7 mouse cellular contexts compared by ENCODE assay signal in genomic region chr1:180641137-180641517, GRCm38 (mm10). TPM values are rescaled to one million over a fixed set of nuclear protein-coding genes. Genes with fewer than 3 reads are reported as not detected.
DNase-seq lines count a peak whose midpoint lies in the region; ATAC-seq and TF ChIP-seq lines count a peak whose summit lies in the region.

Lin9 (plus strand) TSS chr1:180641150.

- peak within 1 kb of the TSS; percentile 97 for H3K4me2 ChIP-seq in intestine, postnatal 0 days (replicated peaks; ENCODE audit: low read depth)
- H3K4me2 ChIP-seq in midbrain, embryonic 12.5 days (replicated peaks), result peak within 1 kb of the TSS; percentile 88

- H3K4me1 ChIP-seq in intestine, postnatal 0 days (replicated peaks; ENCODE audit: control insufficient read depth, insufficient read depth, low read length), result 0 out of 2 replicates have a peak, but pooled peaks cover 6% of the 10 kb centered on the region
- peaks cover 24% of the 10 kb centered on the region for H3K4me1 ChIP-seq in midbrain, embryonic 12.5 days
- H3K4me1 ChIP-seq in small intestine, adult 2 months (ENCODE audit: control insufficient read depth, insufficient read depth, insufficient read length, low read length), result no peaks in the 10 kb centered on the region

- H3K9ac ChIP-seq in intestine, postnatal 0 days (ENCODE audit: low read depth, low read length), result peak within 1 kb of the TSS; percentile 95
- peak within 1 kb of the TSS; percentile 96 for H3K9ac ChIP-seq in midbrain, embryonic 12.5 days (replicated peaks)

- H3K27ac ChIP-seq in intestine, postnatal 0 days (ENCODE audit: low read depth, low read length), result peak within 1 kb of the TSS; percentile 73
- H3K27ac ChIP-seq in midbrain, embryonic 12.5 days (replicated peaks), result peak within 1 kb of the TSS; percentile 94
- peak within 1 kb of the TSS; percentile 44 for H3K27ac ChIP-seq in small intestine, adult 2 months (ENCODE audit: insufficient read depth, low read depth, low read length)

- no peaks in the 10 kb centered on the region for H3K9me3 ChIP-seq in intestine, postnatal 0 days (ENCODE audit: control insufficient read depth)
- H3K9me3 ChIP-seq in midbrain, embryonic 12.5 days, result no peaks in the 10 kb centered on the region

- peak within 1 kb of the TSS; percentile 97 for H3K4me3 ChIP-seq in intestine, postnatal 0 days (ENCODE audit: low read depth, low read length)
- H3K4me3 ChIP-seq in midbrain, embryonic 12.5 days, result peak within 1 kb of the TSS; percentile 97
- peak within 1 kb of the TSS; percentile 99 for H3K4me3 ChIP-seq in small intestine, adult 2 months (ENCODE audit: low read depth, low read length)

- intact Hi-C loops in left cerebral cortex, postnatal 4 days (cut with DNase I), result no loop called here

- TF ChIP-seq POLR2A in small intestine, adult 2 months (IDR thresholded peaks at IDR 0.05; ENCODE audit: low read depth, low read length), result peak; percentile 54; the same call in 1 of the 2 replicates

- ATAC-seq in intestine, postnatal 0 days, result peak; percentile 85
- peak; percentile 91 for ATAC-seq in midbrain, embryonic 12.5 days (ENCODE audit: low FRiP score, low read depth)

- TF ChIP-seq CTCF in intestine, postnatal 0 days (IDR thresholded peaks at IDR 0.05; ENCODE audit: low read depth), result no peak
- TF ChIP-seq CTCF in small intestine, adult 2 months (IDR thresholded peaks at IDR 0.05; ENCODE audit: extremely low read depth, insufficient read length, insufficient replicate concordance, low read depth, low read length), result no peak

- peak; percentile 95 for DNase-seq in adrenal gland, adult 2 months
- DNase-seq in embryo, embryonic 11.5 days (ENCODE audit: low read depth, low spot score), result peak; percentile 90
- peak; percentile 87 to 92 for DNase-seq in gastrocnemius, postnatal 4 days (ENCODE audit: low spot score in 2 of 2)
- DNase-seq in left cerebral cortex, postnatal 4 days, result peak; percentile 94

- no peaks in the 10 kb centered on the region for H3K36me3 ChIP-seq in intestine, postnatal 0 days (ENCODE audit: control insufficient read depth, insufficient read depth)
- H3K36me3 ChIP-seq in midbrain, embryonic 12.5 days, result no peaks in the 10 kb centered on the region
- no peaks in the 10 kb centered on the region for H3K36me3 ChIP-seq in small intestine, adult 2 months (ENCODE audit: control insufficient read depth, insufficient read depth, low read length)

- under 1% methylated on average over 47 of the region's 47 CpGs for WGBS in intestine, postnatal 0 days
- WGBS in midbrain, embryonic 12.5 days, result under 1% methylated on average over 36 of the region's 47 CpGs
- WGBS in small intestine, adult 2 months, result under 1% methylated on average over 46 of the region's 47 CpGs

- no peaks in the 10 kb centered on the region for H3K27me3 ChIP-seq in intestine, postnatal 0 days (replicated peaks; ENCODE audit: control insufficient read depth, insufficient read depth, low read length)
- no peaks in the 10 kb centered on the region for H3K27me3 ChIP-seq in midbrain, embryonic 12.5 days
- no peaks in the 10 kb centered on the region for H3K27me3 ChIP-seq in small intestine, adult 2 months (ENCODE audit: control insufficient read depth, insufficient read depth, low read length)

RNA-seq across cellular contexts. Expression of gene Lin9, which starts in this region (rescaled TPM):
- total RNA-seq in adrenal gland, adult 2 months (2021), result 1 to 10 TPM; 3.4 to 4.9 TPM
- polyA plus RNA-seq in adrenal gland, adult 2 months (2012; rRNA removed), result 0.88 and 1.0 TPM in 2 replicates
- total RNA-seq in gastrocnemius, postnatal 4 days (2021), result 1 to 10 TPM; 7.8 to 8.6 TPM
- polyA plus RNA-seq in intestine, postnatal 0 days (2015; fragmentation: Nextera tagmentation; extraction: Ambion mirVana), result 4.3 and 4.5 TPM in 2 replicates
- total RNA-seq in left cerebral cortex, postnatal 4 days (2021), result 1 to 10 TPM; 5.8 to 6.9 TPM
- 24.7 and 25.9 TPM in 2 replicates for polyA plus RNA-seq in midbrain, embryonic 12.5 days (2016; fragmentation: Nextera tagmentation; extraction: Ambion mirVana)
- polyA plus RNA-seq in small intestine, adult 2 months (2012; rRNA removed), result 1.1 and 1.9 TPM in 2 replicates

Comparison
In these comparisons a context has a peak if more than half of its experiments do, and no peak if none do; other contexts are left out.
1. Peak in every context shown above with its lines: DNase-seq, ATAC-seq, H3K4me3 ChIP-seq and H3K27ac ChIP-seq.
2. H3K27ac ChIP-seq: peak in every context shown above with its lines; median percentile 94 in midbrain, embryonic 12.5 days; 73 in intestine, postnatal 0 days; 44 in small intestine, adult 2 months.